Mouse (Mus musculus) heart, postnatal 0 days (tissue): ENCODE results near the gene Vmn1r55. TPM values are rescaled to one million over a fixed set of nuclear protein-coding genes. Genes with fewer than 3 reads are reported as not detected.

Experiments
- ATAC-seq: fragments of 200-750 bp; cut with Nextera tagmentation; 2 replicates; pipeline ENCODE4 v1.8.0; 2017; ENCODE audit warnings: low read depth, moderate number of reproducible peaks, moderate library complexity; ENCODE audit not compliant: insufficient read depth
- DNase-seq: peaks from one replicate; pipeline ENCODE4 v3.0.0-alpha.2; 2016; ENCODE audit warnings: low spot score
- H3K27ac ChIP-seq: fragments of 300-500 bp; sonication (generic); 2 replicates; pipeline ENCODE4 v1.5.1; 2014; ENCODE audit warnings: low read depth, mild to moderate bottlenecking
- H3K27me3 ChIP-seq: fragments of 300-500 bp; sonication (generic); 2 replicates; pipeline ENCODE4 v1.6.1; 2014; ENCODE audit warnings: low read length, mixed read lengths; ENCODE audit not compliant: control insufficient read depth, insufficient read depth
- H3K36me3 ChIP-seq: fragments of 300-500 bp; sonication (generic); replicated peaks from 2 replicates; pipeline ENCODE4 v1.6.1; 2014; ENCODE audit warnings: low read length, mixed read lengths; ENCODE audit not compliant: control insufficient read depth, insufficient read depth
- H3K4me1 ChIP-seq: fragments of 300-500 bp; sonication (generic); 2 replicates; pipeline ENCODE4 v1.6.1; 2014; ENCODE audit warnings: antibody characterized with exemption; ENCODE audit not compliant: control insufficient read depth, insufficient read depth
- H3K4me2 ChIP-seq: fragments of 300-500 bp; sonication (generic); 2 replicates; pipeline ENCODE4 v1.6.1; 2014; ENCODE audit warnings: low read depth, mild to moderate bottlenecking, low read length, moderate library complexity
- H3K4me3 ChIP-seq: fragments of 300-500 bp; sonication (generic); 2 replicates; pipeline ENCODE4 v1.5.1; 2014; ENCODE audit warnings: low read depth, low read length
- H3K9ac ChIP-seq: fragments of 300-500 bp; sonication (generic); replicated peaks from 2 replicates; pipeline ENCODE4 v1.6.1; 2014; ENCODE audit warnings: low read depth, low read length, mixed read lengths
- H3K9me3 ChIP-seq: fragments of 300-500 bp; sonication (generic); replicated peaks from 2 replicates; pipeline ENCODE4 v1.6.1; 2016; ENCODE audit warnings: low read length; ENCODE audit not compliant: control insufficient read depth
- CTCF ChIP-seq: IDR thresholded peaks from 2 replicates; pipeline ENCODE4 v1.5.1; 2016; ENCODE audit warnings: antibody characterized with exemption, control low read depth, low read depth
- EP300 ChIP-seq: IDR thresholded peaks from 2 replicates; pipeline ENCODE4 v1.6.1; 2016; ENCODE audit warnings: antibody characterized with exemption, low read depth
- WGBS: fragments of 180-500 bp; shearing (Covaris S2); extraction: QIAGEN DNeasy Blood & Tissue Kit; methylation state at CpG from one replicate; pipeline ENCODE4 v1.1.7; 2014; 5-methylcytosine and 5-hydroxymethylcytosine counted together
- polyA plus RNA-seq: library from polyadenylated mRNA; unstranded; fragments of >200 nt; fragmentation: Nextera tagmentation; extraction: Ambion mirVana; gene quantifications from 2 replicates; pipeline ENCODE4 v1.2.1, GENCODE M21; 2015
- total RNA-seq: library from RNA; depleted of rRNA; stranded (reverse); fragments of >200 nt; gene quantifications from 2 replicates; pipeline ENCODE4 v1.2.3, GENCODE M21; 2014; ENCODE audit warnings: low replicate concordance

Gene Vmn1r55
- total and polyA plus RNA-seq, 2 experiments from 2014 or later, result not detected

GRCm38 (mm10) chr7:5112701-5113100 is 36.8 kb downstream of the Vmn1r55 start:
- Histone ChIP-seq H3K9me3 (no peaks in the 10 kb centered on the region), H3K36me3 (no peaks in the 10 kb centered on the region), H3K4me1 (no peaks in the 10 kb centered on the region), H3K27ac (no peak overlapping the region), H3K27me3 (no peaks in the 10 kb centered on the region), H3K9ac (no peak overlapping the region), H3K4me3 (no peak overlapping the region), H3K4me2 (no peak overlapping the region)
- WGBS, result 36% methylated on average over 3 of the region's 3 CpGs
- DNase-seq (peak; percentile 16), ATAC-seq (no peak)
- TF ChIP-seq EP300 (no peak), CTCF (no peak)

- WGBS, result 78% methylated on average over 8 of the region's 8 CpGs
- ATAC-seq, result no peak
- no peak for TF ChIP-seq EP300
- no peak for TF ChIP-seq CTCF
These were observed 40.2 kb downstream of the Vmn1r55 start for GRCm38 (mm10) chr7:5109301-5109700.

GRCm38 (mm10) chr7:5108272-5108671 is 41.2 kb downstream of the Vmn1r55 start:
- TF ChIP-seq CTCF (no peak), EP300 (no peak)
- H3K4me2 ChIP-seq, result no peak overlapping the region
- WGBS, result 42% methylated on average over 4 of the region's 4 CpGs
- no peak overlapping the region for H3K9ac ChIP-seq
- 0 out of 2 replicates have a peak overlapping the region, but pooled peaks have one; percentile 11 for H3K27ac ChIP-seq
- ATAC-seq (peak; percentile 71), DNase-seq (peak; percentile 17)
- no peaks in the 10 kb centered on the region for H3K4me1 ChIP-seq
- H3K4me3 ChIP-seq, result no peak overlapping the region
- no peaks in the 10 kb centered on the region for H3K27me3 ChIP-seq
- H3K36me3 ChIP-seq, result no peaks in the 10 kb centered on the region
- no peaks in the 10 kb centered on the region for H3K9me3 ChIP-seq

More at GRCm38 (mm10) chr7:5109301-5109700, 40.2 kb downstream of the Vmn1r55 start:
- no peaks in the 10 kb centered on the region for H3K36me3 ChIP-seq
- no peak for DNase-seq
- no peaks in the 10 kb centered on the region for H3K9me3 ChIP-seq
- no peak overlapping the region for H3K4me3 ChIP-seq
- H3K9ac ChIP-seq, result no peak overlapping the region
- no peak overlapping the region for H3K4me2 ChIP-seq
- H3K27ac ChIP-seq, result no peak overlapping the region
- no peaks in the 10 kb centered on the region for H3K27me3 ChIP-seq
- no peaks in the 10 kb centered on the region for H3K4me1 ChIP-seq

- Histone ChIP-seq H3K36me3 (peaks cover 10% of the 10 kb centered on the region), H3K4me1 (no peaks in the 10 kb centered on the region), H3K9ac (no peak overlapping the region), H3K9me3 (no peaks in the 10 kb centered on the region), H3K27ac (no peak overlapping the region), H3K4me3 (no peak overlapping the region), H3K4me2 (no peak overlapping the region), H3K27me3 (no peaks in the 10 kb centered on the region)
- WGBS, result 82% methylated on average over 2 of the region's 2 CpGs
- ATAC-seq (no peak), DNase-seq (no peak)
- TF ChIP-seq CTCF (no peak), EP300 (no peak)
These were observed 46.9 kb downstream of the Vmn1r55 start for GRCm38 (mm10) chr7:5102564-5102963.

- Histone ChIP-seq H3K4me3 (no peak overlapping the region), H3K4me2 (no peak overlapping the region), H3K9ac (no peak overlapping the region), H3K27me3 (no peaks in the 10 kb centered on the region), H3K36me3 (peaks cover 24% of the 10 kb centered on the region), H3K9me3 (no peaks in the 10 kb centered on the region), H3K4me1 (no peaks in the 10 kb centered on the region), H3K27ac (no peak overlapping the region)
- WGBS, result 79% methylated on average over 10 of the region's 10 CpGs
- ATAC-seq (no peak), DNase-seq (no peak)
- no peak for TF ChIP-seq EP300
- TF ChIP-seq CTCF, result no peak
These were observed 48.3 kb downstream of the Vmn1r55 start for GRCm38 (mm10) chr7:5101066-5101663.

GRCm38 (mm10) chr7:5099796-5100195 is 49.7 kb downstream of the Vmn1r55 start:
- ATAC-seq (no peak), DNase-seq (no peak)
- no peaks in the 10 kb centered on the region for H3K9me3 ChIP-seq
- H3K4me1 ChIP-seq, result no peaks in the 10 kb centered on the region
- whole genome bisulfite sequencing, result 74% methylated on average over 3 of the region's 3 CpGs
- H3K9ac ChIP-seq, result no peak overlapping the region
- H3K27ac ChIP-seq, result no peak overlapping the region
- H3K4me2 ChIP-seq, result no peak overlapping the region
- H3K4me3 ChIP-seq, result no peak overlapping the region
- no peak for TF ChIP-seq EP300
- no peak for TF ChIP-seq CTCF
- no peaks in the 10 kb centered on the region for H3K27me3 ChIP-seq
- H3K36me3 ChIP-seq, result peaks cover 38% of the 10 kb centered on the region
